Mouse (Mus musculus): Measurements from ENCODE around the gene Aldh2.
A peak's percentile ranks its signal among the peaks of the same experiment; 100 is the strongest.

GRCm38 (mm10) chr5:121618592-121619513, 25.2 kb upstream of the Aldh2 start, which contains the start of gene Acad12:
- peak; percentile 98 for TF ChIP-seq POLR2A (IDR thresholded peaks at IDR 0.05; ENCODE audit: insufficient read depth, low read depth, low read length)
- no peak for TF ChIP-seq CTCF (IDR thresholded peaks at IDR 0.05; ENCODE audit: insufficient read depth, low read depth, low read length)
